ENCODE assay signal across 24 mouse cellular contexts in genomic region chr9:60765181-60765580, GRCm38 (mm10). TPM values are rescaled to one million over a fixed set of nuclear protein-coding genes. Genes with fewer than 3 reads are reported as not detected.
DNase-seq lines count a peak whose midpoint lies in the region; ATAC-seq and TF ChIP-seq lines count a peak whose summit lies in the region.
"Had no signal": no experiment of that assay in that cellular context is flagged by ENCODE, and none has a peak within 500 bp of the region (broad histone marks: within the 10 kb centered on the region; RNA-seq: fewer than 3 reads in every experiment).

No protein-coding gene starts in this region.

- no peaks in the 10 kb centered on the region for H3K9me3 ChIP-seq in forebrain, embryonic 10.5 days
- H3K9me3 ChIP-seq in forebrain, embryonic 15.5 days, result no peaks in the 10 kb centered on the region
- H3K9me3 ChIP-seq in heart, embryonic 12.5 days (replicated peaks), result no peaks in the 10 kb centered on the region; the same call in 1 of the 2 replicates
- H3K9me3 ChIP-seq in lung, postnatal 0 days (ENCODE audit: low read length), result no peaks in the 10 kb centered on the region
- H3K9me3 ChIP-seq: embryonic facial prominence, embryonic 15.5 days; hindbrain, embryonic 12.5 days; midbrain, embryonic 15.5 days; neural tube, embryonic 13.5 days had no signal

- ATAC-seq in forebrain, embryonic 15.5 days (replicated peaks), result no peak
- no peak for ATAC-seq in heart, embryonic 12.5 days (ENCODE audit: insufficient number of reproducible peaks, low FRiP score)
- ATAC-seq in lung, postnatal 0 days, result peak; percentile 26; the same call in 1 of the 2 replicates
- ATAC-seq: intestine, postnatal 0 days; liver, postnatal 0 days; midbrain, embryonic 15.5 days; Patski had no signal

- TF ChIP-seq POLR2A in lung, adult 2 months (IDR thresholded peaks at IDR 0.05; ENCODE audit: borderline replicate concordance, extremely low read depth, low read depth, low read length), result no peak

- no peak for TF ChIP-seq EP300 in lung, postnatal 0 days (IDR thresholded peaks at IDR 0.05)

- H3K9ac ChIP-seq in forebrain, embryonic 15.5 days (replicated peaks), result no peak overlapping the region
- no peak overlapping the region for H3K9ac ChIP-seq in heart, embryonic 12.5 days
- H3K9ac ChIP-seq in lung, postnatal 0 days (replicated peaks; ENCODE audit: low read depth), result no peak overlapping the region
- H3K9ac ChIP-seq: embryonic facial prominence, embryonic 15.5 days; hindbrain, embryonic 12.5 days; liver, postnatal 0 days; midbrain, embryonic 15.5 days; neural tube, embryonic 13.5 days had no signal

- H3K4me2 ChIP-seq in forebrain, embryonic 15.5 days (replicated peaks), result no peak overlapping the region
- no peak overlapping the region for H3K4me2 ChIP-seq in heart, embryonic 12.5 days
- no peak overlapping the region for H3K4me2 ChIP-seq in lung, postnatal 0 days (replicated peaks; ENCODE audit: low read depth, low read length)
- H3K4me2 ChIP-seq: embryonic facial prominence, embryonic 15.5 days; hindbrain, embryonic 12.5 days; midbrain, embryonic 15.5 days; neural tube, embryonic 13.5 days had no signal

- WGBS in forebrain, embryonic 10.5 days, result 51% methylated on average over 2 of the region's 2 CpGs
- 58% methylated on average over 2 of the region's 2 CpGs for WGBS in forebrain, embryonic 15.5 days
- WGBS in heart, embryonic 12.5 days, result 6% methylated on average over 2 of the region's 2 CpGs
- WGBS in lung, postnatal 0 days, result 27% methylated on average over 2 of the region's 2 CpGs
- 17% methylated on average over 2 of the region's 2 CpGs for WGBS in lung, adult 2 months

- peak overlapping the region; percentile 25; the same call in 1 of the 2 replicates for H3K27ac ChIP-seq in forebrain, embryonic 10.5 days
- no peak overlapping the region for H3K27ac ChIP-seq in forebrain, embryonic 15.5 days (replicated peaks)
- peak overlapping the region; percentile 17; the same call in 1 of the 2 replicates for H3K27ac ChIP-seq in heart, embryonic 12.5 days (ENCODE audit: poor library complexity, severe bottlenecking)
- no peak overlapping the region for H3K27ac ChIP-seq in lung, postnatal 0 days (ENCODE audit: low read length)
- H3K27ac ChIP-seq: embryonic facial prominence, embryonic 15.5 days; hindbrain, embryonic 12.5 days; layer of hippocampus, adult 2 months; midbrain, embryonic 15.5 days; neural tube, embryonic 13.5 days had no signal

- TF ChIP-seq CTCF in lung, postnatal 0 days (IDR thresholded peaks at IDR 0.05), result no peak
- no peak for TF ChIP-seq CTCF in lung, adult 2 months (IDR thresholded peaks at IDR 0.05; ENCODE audit: insufficient read depth, low read length)

- no peaks in the 10 kb centered on the region for H3K36me3 ChIP-seq in forebrain, embryonic 10.5 days (replicated peaks)
- H3K36me3 ChIP-seq in forebrain, embryonic 15.5 days, result no peaks in the 10 kb centered on the region
- H3K36me3 ChIP-seq in heart, embryonic 12.5 days, result no peaks in the 10 kb centered on the region
- H3K36me3 ChIP-seq in lung, postnatal 0 days (ENCODE audit: insufficient read depth, low read length), result no peaks in the 10 kb centered on the region
- H3K36me3 ChIP-seq: embryonic facial prominence, embryonic 15.5 days; hindbrain, embryonic 12.5 days; midbrain, embryonic 15.5 days; neural tube, embryonic 13.5 days had no signal

- no peak for DNase-seq in forebrain, embryonic 10.5 days (ENCODE audit: extremely low spot score, low spot score)
- no peak for DNase-seq in heart, adult 9 months (ENCODE audit: low spot score in 2 of 2)
- DNase-seq in lung, postnatal 0 days (ENCODE audit: low spot score), result peak; percentile 38
- no peak for DNase-seq in lung, adult 2 months
- peak; percentile 71 for DNase-seq in yolk sac, embryonic 10.5 days (ENCODE audit: low spot score)
- DNase-seq: adrenal gland, adult 2 months; cerebellum, adult 11 months; cerebellum, adult 9-11 months; kidney, postnatal 25 days; liver, postnatal 0 days; retina, postnatal 1 day; right cerebral cortex, postnatal 25 days; spleen, adult 18-20 months had no signal

- peaks cover 24% of the 10 kb centered on the region for H3K4me1 ChIP-seq in forebrain, embryonic 10.5 days
- no peaks in the 10 kb centered on the region for H3K4me1 ChIP-seq in forebrain, embryonic 15.5 days
- H3K4me1 ChIP-seq in heart, embryonic 12.5 days (replicated peaks), result peaks cover 27% of the 10 kb centered on the region
- no peaks in the 10 kb centered on the region; the same call in 1 of the 2 replicates for H3K4me1 ChIP-seq in lung, postnatal 0 days (ENCODE audit: insufficient read depth, low read depth, low read length)
- no peaks in the 10 kb centered on the region for H3K4me1 ChIP-seq in lung, adult 2 months (ENCODE audit: control insufficient read depth, insufficient read depth, low read length)
- H3K4me1 ChIP-seq: hindbrain, embryonic 12.5 days; midbrain, embryonic 15.5 days had no signal

- no peak overlapping the region for H3K4me3 ChIP-seq in forebrain, embryonic 10.5 days
- no peak overlapping the region for H3K4me3 ChIP-seq in forebrain, embryonic 15.5 days
- no peak overlapping the region for H3K4me3 ChIP-seq in heart, embryonic 12.5 days
- H3K4me3 ChIP-seq in lung, postnatal 0 days (ENCODE audit: low read depth, low read length), result no peak overlapping the region
- no peak overlapping the region for H3K4me3 ChIP-seq in lung, adult 2 months (replicated peaks; ENCODE audit: extremely low read depth, low read depth, low read length)
- H3K4me3 ChIP-seq: embryonic facial prominence, embryonic 15.5 days; hindbrain, embryonic 12.5 days; layer of hippocampus, adult 2 months; midbrain, embryonic 15.5 days; myocyte; neural tube, embryonic 13.5 days had no signal

- no peaks in the 10 kb centered on the region for H3K27me3 ChIP-seq in forebrain, embryonic 10.5 days (ENCODE audit: poor library complexity, severe bottlenecking)
- no peaks in the 10 kb centered on the region for H3K27me3 ChIP-seq in forebrain, embryonic 15.5 days
- no peaks in the 10 kb centered on the region for H3K27me3 ChIP-seq in heart, embryonic 12.5 days (replicated peaks)
- H3K27me3 ChIP-seq in lung, postnatal 0 days (replicated peaks; ENCODE audit: insufficient read depth, low read length), result no peaks in the 10 kb centered on the region
- H3K27me3 ChIP-seq: embryonic facial prominence, embryonic 15.5 days; hindbrain, embryonic 12.5 days; midbrain, embryonic 15.5 days; neural tube, embryonic 13.5 days; Patski had no signal

RNA-seq across cellular contexts. Expression of gene Uaca, which starts 29.2 kb away (rescaled TPM):
- 32.5 and 33.1 TPM in 2 replicates for polyA plus RNA-seq in forebrain, embryonic 10.5 days (2016; fragmentation: Nextera tagmentation; extraction: Ambion mirVana)
- polyA plus RNA-seq in forebrain, embryonic 15.5 days (2015; fragmentation: Nextera tagmentation; extraction: Ambion mirVana), result 15.2 and 16.1 TPM in 2 replicates
- polyA plus RNA-seq in heart, embryonic 12.5 days (2016; fragmentation: Nextera tagmentation; extraction: Ambion mirVana), result 38.9 and 39.0 TPM in 2 replicates
- 23.5 and 25.9 TPM in 2 replicates for polyA plus RNA-seq in lung, postnatal 0 days (2015; fragmentation: Nextera tagmentation; extraction: Ambion mirVana)
- polyA plus RNA-seq in lung, adult 2 months (2012; rRNA removed), result 7.0 and 13.8 TPM in 2 replicates

RNA-seq across cellular contexts. Expression of gene Larp6, which starts 52.4 kb away (rescaled TPM):
- polyA plus RNA-seq in forebrain, embryonic 10.5 days (2016; fragmentation: Nextera tagmentation; extraction: Ambion mirVana), result 0.74 and 0.82 TPM in 2 replicates
- polyA plus RNA-seq in forebrain, embryonic 15.5 days (2015; fragmentation: Nextera tagmentation; extraction: Ambion mirVana), result 7.4 and 8.7 TPM in 2 replicates
- 0.83 and 0.87 TPM in 2 replicates for polyA plus RNA-seq in heart, embryonic 12.5 days (2016; fragmentation: Nextera tagmentation; extraction: Ambion mirVana)
- polyA plus RNA-seq in lung, postnatal 0 days (2015; fragmentation: Nextera tagmentation; extraction: Ambion mirVana), result 0.73 and 1.1 TPM in 2 replicates
- 1.9 and 2.2 TPM in 2 replicates for polyA plus RNA-seq in lung, adult 2 months (2012; rRNA removed)
- polyA plus RNA-seq: liver, adult 2 months; Patski had no signal

Comparison
In these comparisons a context has a peak if more than half of its experiments do, and no peak if none do; other contexts are left out.
1. DNase-seq: peak in lung, postnatal 0 days (single experiment) and yolk sac, embryonic 10.5 days (single experiment); none in forebrain, embryonic 10.5 days (single experiment), heart, adult 9 months (0 of 2) and lung, adult 2 months (single experiment).
2. H3K27ac ChIP-seq: peak in forebrain, embryonic 10.5 days (single experiment) and heart, embryonic 12.5 days (single experiment); none in forebrain, embryonic 15.5 days (single experiment) and lung, postnatal 0 days (single experiment).